Mouse (Mus musculus) G1E (cell line): ENCODE measurements around the gene Pde4c.

Experiments
- CTCF ChIP-seq: IDR thresholded peaks from 2 replicates; pipeline ENCODE4 v1.5.1; 2012; ENCODE audit warnings: low read depth, low read length, inconsistent platforms, mixed read lengths
- GATA1 ChIP-seq: IDR thresholded peaks from 2 replicates; pipeline ENCODE4 v1.6.1; 2012; ENCODE audit warnings: borderline replicate concordance, low read length, inconsistent platforms, mixed read lengths
- TAL1 ChIP-seq: conservative IDR thresholded peaks from 2 replicates; pipeline ENCODE4 v1.6.1; 2012; ENCODE audit warnings: low read depth, low read length, inconsistent platforms, mixed read lengths

GRCm38 (mm10) chr8:70774740-70775139 is 51.2 kb downstream of the Pde4c start:
- TF ChIP-seq TAL1: no peak
- TF ChIP-seq CTCF: no peak
- no peak for TF ChIP-seq GATA1
